Mouse (Mus musculus): ENCODE results near the gene Cenpc1. TPM values are rescaled to one million over a fixed set of nuclear protein-coding genes. Genes with fewer than 3 reads are reported as not detected.

Gene Cenpc1
- polyA plus RNA-seq, 1 experiment, result 3.2 TPM

- 7% methylated on average over 7 of the region's 7 CpGs for WGBS
Measured at GRCm38 (mm10) chr5:86071538-86071937, 6.2 kb upstream of the Cenpc1 start, which contains the start of gene Stap1. Gene Stap1, plus strand, starts transcription at chr5:86071746.

GRCm38 (mm10) chr5:86069121-86069520 is 3.7 kb upstream of the Cenpc1 start:
- no peak for DNase-seq (ENCODE audit: low read depth in 1 of 2, low spot score in 2 of 2)
- Histone ChIP-seq H3K4me1 (ENCODE audit: control insufficient read depth, insufficient read depth, insufficient read length) (peaks cover 7% of the 10 kb centered on the region), H3K27me3 (ENCODE audit: control insufficient read depth, insufficient read depth, low read length) (no peaks in the 10 kb centered on the region), H3K27ac (ENCODE audit: insufficient read depth, low read length) (no peak overlapping the region), H3K4me3 (ENCODE audit: extremely low read depth, insufficient read depth, insufficient read length) (no peak overlapping the region), H3K36me3 (ENCODE audit: control insufficient read depth, insufficient read depth, low read length) (no peaks in the 10 kb centered on the region)
- no peak for TF ChIP-seq CTCF (IDR thresholded peaks at IDR 0.05; ENCODE audit: extremely low read depth, insufficient read depth, insufficient read length, insufficient replicate concordance)
- WGBS, result 64% methylated on average over 6 of the region's 6 CpGs

More at GRCm38 (mm10) chr5:86071538-86071937, 6.2 kb upstream of the Cenpc1 start, which contains the start of gene Stap1:
- no peaks in the 10 kb centered on the region; the same call in 1 of the 2 replicates for H3K36me3 ChIP-seq (ENCODE audit: control insufficient read depth, insufficient read depth, low read length)
- H3K4me3 ChIP-seq (ENCODE audit: extremely low read depth, insufficient read depth, insufficient read length), result peak within 1 kb of the TSS; percentile 70
- no peaks in the 10 kb centered on the region for H3K27me3 ChIP-seq (ENCODE audit: control insufficient read depth, insufficient read depth, low read length)
- DNase-seq (ENCODE audit: low read depth in 1 of 2, low spot score in 2 of 2), result peak; percentile 53 to 79
- peak within 1 kb of the TSS; percentile 94 for H3K27ac ChIP-seq (ENCODE audit: insufficient read depth, low read length)
- H3K4me1 ChIP-seq (ENCODE audit: control insufficient read depth, insufficient read depth, insufficient read length), result peaks cover 9% of the 10 kb centered on the region
- TF ChIP-seq CTCF (IDR thresholded peaks at IDR 0.05; ENCODE audit: extremely low read depth, insufficient read depth, insufficient read length, insufficient replicate concordance), result no peak
- peak; percentile 59 for TF ChIP-seq POLR2A (IDR thresholded peaks at IDR 0.05; ENCODE audit: low read depth, low read length)

GRCm38 (mm10) chr5:86068451-86068850 is 3.1 kb upstream of the Cenpc1 start:
- Histone ChIP-seq H3K27me3 (ENCODE audit: control insufficient read depth, insufficient read depth, low read length) (no peaks in the 10 kb centered on the region), H3K4me3 (ENCODE audit: extremely low read depth, insufficient read depth, insufficient read length) (no peak overlapping the region), H3K4me1 (ENCODE audit: control insufficient read depth, insufficient read depth, insufficient read length) (peaks cover 5% of the 10 kb centered on the region), H3K36me3 (ENCODE audit: control insufficient read depth, insufficient read depth, low read length) (no peaks in the 10 kb centered on the region), H3K27ac (ENCODE audit: insufficient read depth, low read length) (peak overlapping the region; percentile 24; the same call in 1 of the 2 replicates)
- TF ChIP-seq POLR2A (IDR thresholded peaks at IDR 0.05; ENCODE audit: low read depth, low read length) (no peak), CTCF (IDR thresholded peaks at IDR 0.05; ENCODE audit: extremely low read depth, insufficient read depth, insufficient read length, insufficient replicate concordance) (no peak)
- DNase-seq (ENCODE audit: low read depth in 1 of 2, low spot score in 2 of 2), result no peak
- WGBS, result 44% methylated on average over 3 of the region's 3 CpGs

GRCm38 (mm10) chr5:86066551-86066929 is 1.2 kb upstream of the Cenpc1 start:
- Histone ChIP-seq H3K27ac (ENCODE audit: insufficient read depth, low read length) (peak overlapping the region; percentile 34), H3K27me3 (ENCODE audit: control insufficient read depth, insufficient read depth, low read length) (no peaks in the 10 kb centered on the region), H3K4me1 (ENCODE audit: control insufficient read depth, insufficient read depth, insufficient read length) (peaks cover 5% of the 10 kb centered on the region; the same call in 1 of the 2 replicates), H3K36me3 (ENCODE audit: control insufficient read depth, insufficient read depth, low read length) (no peaks in the 10 kb centered on the region), H3K4me3 (ENCODE audit: extremely low read depth, insufficient read depth, insufficient read length) (peak overlapping the region; percentile 55; the same call in 1 of the 2 replicates)
- DNase-seq (ENCODE audit: low read depth in 1 of 2, low spot score in 2 of 2), result peak; percentile 69 to 89
- TF ChIP-seq POLR2A (IDR thresholded peaks at IDR 0.05; ENCODE audit: low read depth, low read length), result no peak
- TF ChIP-seq CTCF (IDR thresholded peaks at IDR 0.05; ENCODE audit: extremely low read depth, insufficient read depth, insufficient read length, insufficient replicate concordance), result peak; percentile 83
- WGBS, result under 1% methylated on average over 17 of the region's 17 CpGs

GRCm38 (mm10) chr5:86065876-86066550 is 630 bp upstream of the Cenpc1 start:
- H3K4me3 ChIP-seq (ENCODE audit: extremely low read depth, insufficient read depth, insufficient read length), result peak overlapping the region; percentile 41
- WGBS, result under 1% methylated on average over 17 of the region's 17 CpGs
- TF ChIP-seq POLR2A (IDR thresholded peaks at IDR 0.05; ENCODE audit: low read depth, low read length), result no peak
- TF ChIP-seq CTCF (IDR thresholded peaks at IDR 0.05; ENCODE audit: extremely low read depth, insufficient read depth, insufficient read length, insufficient replicate concordance), result no peak
- peak overlapping the region; percentile 46; the same call in 1 of the 2 replicates for H3K27ac ChIP-seq (ENCODE audit: insufficient read depth, low read length)
- no peaks in the 10 kb centered on the region for H3K36me3 ChIP-seq (ENCODE audit: control insufficient read depth, insufficient read depth, low read length)
- no peak for DNase-seq (ENCODE audit: low read depth in 1 of 2, low spot score in 2 of 2)
- peaks cover 5% of the 10 kb centered on the region; the same call in 1 of the 2 replicates for H3K4me1 ChIP-seq (ENCODE audit: control insufficient read depth, insufficient read depth, insufficient read length)
- no peaks in the 10 kb centered on the region for H3K27me3 ChIP-seq (ENCODE audit: control insufficient read depth, insufficient read depth, low read length)

DNA sequence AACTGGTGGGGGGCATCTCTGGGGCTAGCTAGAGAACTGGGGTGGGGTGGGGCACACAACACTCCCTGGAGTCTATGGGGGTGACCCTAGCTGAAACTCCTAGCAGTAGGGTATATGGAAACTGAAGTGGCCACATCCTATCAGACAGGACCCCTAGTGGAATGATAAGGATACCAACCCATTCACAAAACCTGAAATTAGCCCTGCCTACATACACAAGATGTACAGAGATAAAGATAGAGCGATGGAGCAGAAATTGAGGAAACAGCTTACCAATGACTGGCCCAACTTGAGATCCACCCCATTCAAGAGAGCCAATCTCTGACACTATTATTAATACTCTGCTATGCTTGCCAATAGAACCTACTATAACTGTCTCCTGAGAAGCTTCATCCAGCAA is 1.9 kb downstream of the Cenpc1 start:
- Histone ChIP-seq H3K36me3 (ENCODE audit: control insufficient read depth, insufficient read depth, low read length) (no peaks in the 10 kb centered on the region), H3K4me3 (ENCODE audit: extremely low read depth, insufficient read depth, insufficient read length) (no peak overlapping the region), H3K27me3 (ENCODE audit: control insufficient read depth, insufficient read depth, low read length) (no peaks in the 10 kb centered on the region), H3K4me1 (ENCODE audit: control insufficient read depth, insufficient read depth, insufficient read length) (peaks cover 5% of the 10 kb centered on the region; the same call in 1 of the 2 replicates), H3K27ac (ENCODE audit: insufficient read depth, low read length) (no peak overlapping the region)
- TF ChIP-seq CTCF (IDR thresholded peaks at IDR 0.05; ENCODE audit: extremely low read depth, insufficient read depth, insufficient read length, insufficient replicate concordance), result no peak
- TF ChIP-seq POLR2A (IDR thresholded peaks at IDR 0.05; ENCODE audit: low read depth, low read length), result no peak
- WGBS, result 80% methylated on average over 1 of the region's 1 CpGs
- DNase-seq (ENCODE audit: low read depth in 1 of 2, low spot score in 2 of 2), result no peak

GRCm38 (mm10) chr5:86029820-86030219 is 35.6 kb downstream of the Cenpc1 start:
- no peak for TF ChIP-seq POLR2A (IDR thresholded peaks at IDR 0.05; ENCODE audit: low read depth, low read length)
- TF ChIP-seq CTCF (IDR thresholded peaks at IDR 0.05; ENCODE audit: extremely low read depth, insufficient read depth, insufficient read length, insufficient replicate concordance), result no peak
- WGBS, result 96% methylated on average over 2 of the region's 2 CpGs
- peaks cover 17% of the 10 kb centered on the region for H3K36me3 ChIP-seq (ENCODE audit: control insufficient read depth, insufficient read depth, low read length)

More at GRCm38 (mm10) chr5:86029820-86030219, 35.6 kb downstream of the Cenpc1 start:
- no peak for DNase-seq (ENCODE audit: low read depth in 1 of 2, low spot score in 2 of 2)
- H3K4me3 ChIP-seq (ENCODE audit: extremely low read depth, insufficient read depth, insufficient read length), result no peak overlapping the region
- no peaks in the 10 kb centered on the region for H3K27me3 ChIP-seq (ENCODE audit: control insufficient read depth, insufficient read depth, low read length)
- H3K27ac ChIP-seq (ENCODE audit: insufficient read depth, low read length), result no peak overlapping the region
- no peaks in the 10 kb centered on the region for H3K4me1 ChIP-seq (ENCODE audit: control insufficient read depth, insufficient read depth, insufficient read length)

Data from spleen, adult 2 months (tissue).